Comparison of ENCODE assay signal across 8 mouse cellular contexts in the genomic region with DNA sequence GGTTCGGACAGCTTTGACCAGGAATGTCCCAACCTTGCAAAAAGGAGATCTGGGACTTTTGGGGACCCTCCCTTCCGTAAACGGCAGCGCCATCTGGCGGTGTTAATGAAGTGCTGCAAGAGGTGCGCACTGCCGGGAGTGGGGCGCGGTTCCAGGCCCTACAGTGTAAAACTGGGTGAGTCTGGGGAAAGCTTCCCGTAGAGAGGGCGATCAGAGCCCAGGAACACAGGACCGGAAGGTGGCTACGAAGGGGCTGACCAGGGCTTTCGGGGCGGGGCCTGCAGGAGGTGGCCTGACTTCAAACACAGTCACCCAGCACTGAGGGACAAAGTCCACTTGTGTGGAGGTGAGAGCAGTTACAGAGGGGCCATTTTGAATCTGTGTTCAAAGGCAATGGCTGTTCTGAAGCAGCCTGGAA. TPM values are rescaled to one million over a fixed set of nuclear protein-coding genes. Genes with fewer than 3 reads are reported as not detected.
A peak's percentile ranks its signal among the peaks of the same experiment; 100 is the strongest.
DNase-seq lines count a peak whose midpoint lies in the region; ATAC-seq and TF ChIP-seq lines count a peak whose summit lies in the region.

No protein-coding gene starts in this region.

- peak overlapping the region; percentile 88 for H3K4me2 ChIP-seq in heart, embryonic 11.5 days
- H3K4me2 ChIP-seq in kidney, embryonic 14.5 days (replicated peaks; ENCODE audit: low read depth, low read length), result peak overlapping the region; percentile 70
- H3K4me2 ChIP-seq in lung, embryonic 16.5 days (ENCODE audit: low read depth, low read length), result peak overlapping the region; percentile 67

- H3K36me3 ChIP-seq in thymus, adult 2 months (ENCODE audit: control insufficient read depth, insufficient read depth, low read length), result no peaks in the 10 kb centered on the region
- no peaks in the 10 kb centered on the region for H3K36me3 ChIP-seq in heart, embryonic 11.5 days (ENCODE audit: control insufficient read depth, insufficient read depth, low read length)
- no peaks in the 10 kb centered on the region for H3K36me3 ChIP-seq in kidney, embryonic 14.5 days (ENCODE audit: control insufficient read depth, insufficient read depth, low read length)
- H3K36me3 ChIP-seq in lung, embryonic 16.5 days (ENCODE audit: control insufficient read depth, insufficient read depth, low read length), result no peaks in the 10 kb centered on the region

- H3K9ac ChIP-seq in heart, embryonic 11.5 days (ENCODE audit: low read depth, low read length), result peak overlapping the region; percentile 34; the same call in 1 of the 2 replicates
- peak overlapping the region; percentile 13; the same call in 1 of the 2 replicates for H3K9ac ChIP-seq in kidney, embryonic 14.5 days (ENCODE audit: low read depth, low read length)
- H3K9ac ChIP-seq in lung, embryonic 16.5 days (ENCODE audit: low read length), result peak overlapping the region; percentile 50; the same call in 1 of the 2 replicates

- no peak overlapping the region for H3K4me3 ChIP-seq in thymus, adult 2 months (ENCODE audit: control insufficient read depth, insufficient read depth, low read length)
- peak overlapping the region; percentile 21 for H3K4me3 ChIP-seq in brown adipose tissue, adult 24 weeks (ENCODE audit: insufficient read depth, low read depth, low read length)
- H3K4me3 ChIP-seq in heart, embryonic 11.5 days (ENCODE audit: low read depth, low read length), result peak overlapping the region; percentile 51
- H3K4me3 ChIP-seq in kidney, embryonic 14.5 days (ENCODE audit: low read length), result peak overlapping the region; percentile 38
- peak overlapping the region; percentile 43; the same call in 1 of the 2 replicates for H3K4me3 ChIP-seq in lung, embryonic 16.5 days (ENCODE audit: low read length)

- DNase-seq in thymus, adult 2 months, result peak; percentile 31
- DNase-seq in thymus, adult 18-20 months, result no peak
- peak; percentile 71 for DNase-seq in right cerebral cortex, postnatal 4 days

- ATAC-seq in heart, embryonic 11.5 days (replicated peaks; ENCODE audit: insufficient number of reproducible peaks, low FRiP score, low TSS enrichment), result no peak
- peak; percentile 34; the same call in 1 of the 2 replicates for ATAC-seq in kidney, embryonic 14.5 days (ENCODE audit: low FRiP score, low TSS enrichment)
- peak; percentile 67 for ATAC-seq in lung, embryonic 16.5 days (ENCODE audit: low read depth)
- ATAC-seq in activated CD4-positive, CD25-positive, alpha-beta regulatory T cell, adult 4 months, result no peak

- no peaks in the 10 kb centered on the region for H3K9me3 ChIP-seq in heart, embryonic 11.5 days (replicated peaks; ENCODE audit: control insufficient read depth, low read length)
- no peaks in the 10 kb centered on the region for H3K9me3 ChIP-seq in kidney, embryonic 14.5 days (ENCODE audit: control insufficient read depth, low read length)
- no peaks in the 10 kb centered on the region for H3K9me3 ChIP-seq in lung, embryonic 16.5 days (ENCODE audit: control insufficient read depth, low read length)

- H3K4me1 ChIP-seq in thymus, adult 2 months (replicated peaks; ENCODE audit: control insufficient read depth, insufficient read depth, low read length), result 0 out of 2 replicates have a peak, but pooled peaks cover 3% of the 10 kb centered on the region
- H3K4me1 ChIP-seq in brown adipose tissue, adult 24 weeks (ENCODE audit: control insufficient read depth, insufficient read depth, insufficient read length, low read length), result peaks cover 6% of the 10 kb centered on the region
- H3K4me1 ChIP-seq in heart, embryonic 11.5 days (ENCODE audit: control insufficient read depth, insufficient read depth, low read length), result peaks cover 13% of the 10 kb centered on the region
- H3K4me1 ChIP-seq in kidney, embryonic 14.5 days (ENCODE audit: control insufficient read depth, insufficient read depth, low read length), result peaks cover 37% of the 10 kb centered on the region
- peaks cover 31% of the 10 kb centered on the region for H3K4me1 ChIP-seq in lung, embryonic 16.5 days (replicated peaks; ENCODE audit: control insufficient read depth, insufficient read depth, low read length)

- no peak for TF ChIP-seq POLR2A in thymus, adult 2 months (IDR thresholded peaks at IDR 0.05; ENCODE audit: control insufficient read depth, extremely low read depth, insufficient read depth, low read length, poor library complexity)

- WGBS in thymus, adult 2 months, result 6% methylated on average over 15 of the region's 15 CpGs
- WGBS in heart, embryonic 11.5 days (ENCODE audit: insufficient replicate concordance), result 2% methylated on average over 15 of the region's 15 CpGs
- 2% methylated on average over 15 of the region's 15 CpGs for WGBS in kidney, embryonic 14.5 days
- under 1% methylated on average over 15 of the region's 15 CpGs for WGBS in lung, embryonic 16.5 days

- peak; percentile 81; the same call in 1 of the 2 replicates for TF ChIP-seq CTCF in thymus, adult 2 months (IDR thresholded peaks at IDR 0.05; ENCODE audit: borderline replicate concordance, control insufficient read depth, extremely low read depth, insufficient read depth, low read length, poor library complexity)

- no peak overlapping the region for H3K27ac ChIP-seq in thymus, adult 2 months (ENCODE audit: control insufficient read depth, insufficient read depth, low read length)
- H3K27ac ChIP-seq in brown adipose tissue, adult 24 weeks (replicated peaks; ENCODE audit: low read depth, low read length), result no peak overlapping the region
- H3K27ac ChIP-seq in heart, embryonic 11.5 days (ENCODE audit: low read depth, low read length), result no peak overlapping the region
- H3K27ac ChIP-seq in kidney, embryonic 14.5 days (ENCODE audit: low read depth, low read length), result no peak overlapping the region
- no peak overlapping the region for H3K27ac ChIP-seq in lung, embryonic 16.5 days (ENCODE audit: low read length)

- peaks cover 38% of the 10 kb centered on the region for H3K27me3 ChIP-seq in thymus, adult 2 months (ENCODE audit: control insufficient read depth, insufficient read depth, low read length)
- H3K27me3 ChIP-seq in heart, embryonic 11.5 days (ENCODE audit: control insufficient read depth, insufficient read depth, low read length), result peaks cover 49% of the 10 kb centered on the region
- peaks cover 42% of the 10 kb centered on the region for H3K27me3 ChIP-seq in kidney, embryonic 14.5 days (ENCODE audit: control insufficient read depth, insufficient read depth, low read length)
- peaks cover 51% of the 10 kb centered on the region for H3K27me3 ChIP-seq in lung, embryonic 16.5 days (ENCODE audit: control insufficient read depth, insufficient read depth, low read depth, low read length)

RNA-seq across cellular contexts. Expression of gene Dnajc22, which starts 6.2 kb away (rescaled TPM):
- 0.39 and 0.46 TPM in 2 replicates for polyA plus RNA-seq in thymus, adult 2 months (2012; rRNA removed)
- polyA plus RNA-seq in brown adipose tissue, adult 24 weeks (2012; ENCODE audit: insufficient read depth, insufficient read length, missing spikeins), result 6.8 and 9.6 TPM in 2 replicates
- 0.96 and 1.7 TPM in 2 replicates for polyA plus RNA-seq in heart, embryonic 11.5 days (2014; fragmentation: Nextera tagmentation; extraction: Ambion mirVana)
- 5.4 and 7.1 TPM in 2 replicates for polyA plus RNA-seq in kidney, embryonic 14.5 days (2014; fragmentation: Nextera tagmentation; extraction: Ambion mirVana)
- 1.6 and 2.4 TPM in 2 replicates for polyA plus RNA-seq in lung, embryonic 16.5 days (2015; fragmentation: Nextera tagmentation; extraction: Ambion mirVana)
- not detected for polyA plus RNA-seq in activated CD4-positive, CD25-positive, alpha-beta regulatory T cell, adult 4 months (2017; shearing (Covaris generic))

RNA-seq across cellular contexts. Expression of gene C1ql4, which starts 11.5 kb away (rescaled TPM):
- 0.08 and 0.27 TPM in 2 replicates for polyA plus RNA-seq in thymus, adult 2 months (2012; rRNA removed)
- polyA plus RNA-seq in brown adipose tissue, adult 24 weeks (2012; ENCODE audit: insufficient read depth, insufficient read length, missing spikeins), result not detected in 2 replicates
- 0.20 and 0.27 TPM in 2 replicates for polyA plus RNA-seq in heart, embryonic 11.5 days (2014; fragmentation: Nextera tagmentation; extraction: Ambion mirVana)
- polyA plus RNA-seq in kidney, embryonic 14.5 days (2014; fragmentation: Nextera tagmentation; extraction: Ambion mirVana), result 0.43 and 1.3 TPM in 2 replicates
- polyA plus RNA-seq in lung, embryonic 16.5 days (2015; fragmentation: Nextera tagmentation; extraction: Ambion mirVana), result not detected in 2 replicates
- polyA plus RNA-seq in activated CD4-positive, CD25-positive, alpha-beta regulatory T cell, adult 4 months (2017; shearing (Covaris generic)), result not detected

RNA-seq across cellular contexts. Expression of gene Troap, which starts 24.8 kb away (rescaled TPM):
- polyA plus RNA-seq in thymus, adult 2 months (2012; rRNA removed), result 40.8 and 57.0 TPM in 2 replicates
- not detected in 2 replicates for polyA plus RNA-seq in brown adipose tissue, adult 24 weeks (2012; ENCODE audit: insufficient read depth, insufficient read length, missing spikeins)
- polyA plus RNA-seq in heart, embryonic 11.5 days (2014; fragmentation: Nextera tagmentation; extraction: Ambion mirVana), result 21.1 and 22.0 TPM in 2 replicates
- 27.3 and 31.7 TPM in 2 replicates for polyA plus RNA-seq in kidney, embryonic 14.5 days (2014; fragmentation: Nextera tagmentation; extraction: Ambion mirVana)
- polyA plus RNA-seq in lung, embryonic 16.5 days (2015; fragmentation: Nextera tagmentation; extraction: Ambion mirVana), result 39.5 and 41.1 TPM in 2 replicates
- polyA plus RNA-seq in activated CD4-positive, CD25-positive, alpha-beta regulatory T cell, adult 4 months (2017; shearing (Covaris generic)), result 1 to 10 TPM; 3.6 to 4.4 TPM

RNA-seq across cellular contexts. Expression of gene Spats2, which starts 26.6 kb away (rescaled TPM):
- 11.8 and 12.2 TPM in 2 replicates for polyA plus RNA-seq in thymus, adult 2 months (2012; rRNA removed)
- polyA plus RNA-seq in brown adipose tissue, adult 24 weeks (2012; ENCODE audit: insufficient read depth, insufficient read length, missing spikeins), result 8.5 and 10.9 TPM in 2 replicates
- 43.5 and 45.2 TPM in 2 replicates for polyA plus RNA-seq in heart, embryonic 11.5 days (2014; fragmentation: Nextera tagmentation; extraction: Ambion mirVana)
- polyA plus RNA-seq in kidney, embryonic 14.5 days (2014; fragmentation: Nextera tagmentation; extraction: Ambion mirVana), result 51.5 and 55.2 TPM in 2 replicates
- polyA plus RNA-seq in lung, embryonic 16.5 days (2015; fragmentation: Nextera tagmentation; extraction: Ambion mirVana), result 27.1 and 30.1 TPM in 2 replicates
- not detected for polyA plus RNA-seq in activated CD4-positive, CD25-positive, alpha-beta regulatory T cell, adult 4 months (2017; shearing (Covaris generic))

RNA-seq across cellular contexts. Expression of gene Prph, which starts 44.2 kb away (rescaled TPM):
- polyA plus RNA-seq in thymus, adult 2 months (2012; rRNA removed), result 1.9 and 2.3 TPM in 2 replicates
- polyA plus RNA-seq in brown adipose tissue, adult 24 weeks (2012; ENCODE audit: insufficient read depth, insufficient read length, missing spikeins), result not detected in 2 replicates
- polyA plus RNA-seq in heart, embryonic 11.5 days (2014; fragmentation: Nextera tagmentation; extraction: Ambion mirVana), result 0.09 and 0.59 TPM in 2 replicates
- polyA plus RNA-seq in kidney, embryonic 14.5 days (2014; fragmentation: Nextera tagmentation; extraction: Ambion mirVana), result 0.13 and 0.31 TPM in 2 replicates
- polyA plus RNA-seq in lung, embryonic 16.5 days (2015; fragmentation: Nextera tagmentation; extraction: Ambion mirVana), result 3.9 and 4.5 TPM in 2 replicates
- polyA plus RNA-seq in activated CD4-positive, CD25-positive, alpha-beta regulatory T cell, adult 4 months (2017; shearing (Covaris generic)), result not detected

Comparison
In these comparisons a context has a peak if more than half of its experiments do, and no peak if none do; other contexts are left out.
1. DNase-seq: peak in thymus, adult 2 months (single experiment) and right cerebral cortex, postnatal 4 days (single experiment); none in thymus, adult 18-20 months (0 of 2).
2. ATAC-seq: peak in kidney, embryonic 14.5 days (single experiment) and lung, embryonic 16.5 days (single experiment); none in heart, embryonic 11.5 days (single experiment) and activated CD4-positive, CD25-positive, alpha-beta regulatory T cell, adult 4 months (single experiment).
3. Peak in every context shown above with its lines, with median percentiles within 50 percentile points of each other: H3K4me2 ChIP-seq and H3K9ac ChIP-seq.